In genomic region chr9:42520587-42521084, GRCm38 (mm10) we compare ENCODE assay signal across 8 mouse cellular contexts. TPM values are rescaled to one million over a fixed set of nuclear protein-coding genes. Genes with fewer than 3 reads are reported as not detected.
DNase-seq lines count a peak whose midpoint lies in the region; ATAC-seq lines count a peak whose summit lies in the region.

No protein-coding gene starts in this region.

- peak; percentile 38 for DNase-seq in CD4-positive, CD25-positive, alpha-beta regulatory T cell, adult 2 months (ENCODE audit: low read depth, low spot score)
- DNase-seq in cerebellum, postnatal 14 days = peak; percentile 75
- peak; percentile 27 to 30 for DNase-seq in frontal cortex, postnatal 14 days (ENCODE audit: low spot score in 2 of 2)
- DNase-seq in kidney, adult 18-20 months = peak; percentile 33
- DNase-seq in limb, embryonic 11.5 days (ENCODE audit: low spot score) = peak; percentile 59
- DNase-seq in midbrain, embryonic 14.5 days = peak; percentile 74
- peak; percentile 25 for DNase-seq in testis, postnatal 14 days (ENCODE audit: low spot score)

- WGBS in limb, embryonic 11.5 days = 3% methylated on average over 36 of the region's 36 CpGs
- 3% methylated on average over 36 of the region's 36 CpGs for WGBS in midbrain, embryonic 14.5 days

- no peaks in the 10 kb centered on the region for H3K36me3 ChIP-seq in limb, embryonic 11.5 days (ENCODE audit: control insufficient read depth, insufficient read depth, low read length)
- no peaks in the 10 kb centered on the region for H3K36me3 ChIP-seq in midbrain, embryonic 14.5 days (ENCODE audit: control insufficient read depth, insufficient read depth, low read length)

- no peak overlapping the region for H3K27ac ChIP-seq in limb, embryonic 11.5 days (replicated peaks; ENCODE audit: low read depth, low read length)
- H3K27ac ChIP-seq in midbrain, embryonic 14.5 days (replicated peaks; ENCODE audit: low read depth, low read length) = 0 out of 2 replicates have a peak overlapping the region, but pooled peaks have one; percentile 20

- peak overlapping the region; percentile 42; the same call in 1 of the 2 replicates for H3K9ac ChIP-seq in limb, embryonic 11.5 days (ENCODE audit: low read length)
- peak overlapping the region; percentile 45; the same call in 1 of the 2 replicates for H3K9ac ChIP-seq in midbrain, embryonic 14.5 days (replicated peaks; ENCODE audit: low read length)

- no peaks in the 10 kb centered on the region for H3K9me3 ChIP-seq in limb, embryonic 11.5 days (ENCODE audit: control insufficient read depth, low read length)
- H3K9me3 ChIP-seq in midbrain, embryonic 14.5 days (ENCODE audit: control insufficient read depth, low read length) = no peaks in the 10 kb centered on the region

- peaks cover 9% of the 10 kb centered on the region; the same call in 1 of the 2 replicates for H3K27me3 ChIP-seq in limb, embryonic 11.5 days (ENCODE audit: control insufficient read depth, insufficient read depth, low read length)
- no peaks in the 10 kb centered on the region for H3K27me3 ChIP-seq in midbrain, embryonic 14.5 days (ENCODE audit: control insufficient read depth, insufficient read depth, low read length)

- H3K4me1 ChIP-seq in limb, embryonic 11.5 days (ENCODE audit: control insufficient read depth, insufficient read depth, low read length) = no peaks in the 10 kb centered on the region
- H3K4me1 ChIP-seq in midbrain, embryonic 14.5 days (ENCODE audit: control insufficient read depth, insufficient read depth, low read length) = peaks cover 7% of the 10 kb centered on the region

- peak overlapping the region; percentile 21 for H3K4me3 ChIP-seq in limb, embryonic 11.5 days (ENCODE audit: low read depth, low read length)
- H3K4me3 ChIP-seq in midbrain, embryonic 14.5 days (replicated peaks; ENCODE audit: low read depth, low read length) = peak overlapping the region; percentile 29

- ATAC-seq in CD4-positive, CD25-positive, alpha-beta regulatory T cell, adult 4 months = no peak
- no peak for ATAC-seq in limb, embryonic 11.5 days (ENCODE audit: insufficient number of reproducible peaks, low FRiP score, low TSS enrichment, low read depth)
- ATAC-seq in midbrain, embryonic 14.5 days (ENCODE audit: low FRiP score, low TSS enrichment) = peak; percentile 53; the same call in 1 of the 2 replicates

- H3K4me2 ChIP-seq in limb, embryonic 11.5 days (ENCODE audit: low read depth, severe bottlenecking) = peak overlapping the region; percentile 53
- peak overlapping the region; percentile 64 for H3K4me2 ChIP-seq in midbrain, embryonic 14.5 days (ENCODE audit: low read length)

RNA-seq across cellular contexts. Expression of gene Tbcel, which starts 13.0 kb away (rescaled TPM):
- polyA plus RNA-seq in CD4-positive, CD25-positive, alpha-beta regulatory T cell, adult 4 months (2017; shearing (Covaris generic)) = 1 to 10 TPM; 6.6 to 7.5 TPM
- 4.9 and 5.6 TPM in 2 replicates for polyA plus RNA-seq in limb, embryonic 11.5 days (2014; fragmentation: Nextera tagmentation; extraction: Ambion mirVana)
- 6.6 and 7.2 TPM in 2 replicates for polyA plus RNA-seq in midbrain, embryonic 14.5 days (2014; fragmentation: Nextera tagmentation; extraction: Ambion mirVana)

Comparison
In these comparisons a context has a peak if more than half of its experiments do, and no peak if none do; other contexts are left out.
1. DNase-seq: peak in every context shown above with its lines; median percentile 75 in cerebellum, postnatal 14 days; 74 in midbrain, embryonic 14.5 days; 59 in limb, embryonic 11.5 days; 38 in CD4-positive, CD25-positive, alpha-beta regulatory T cell, adult 2 months; 33 in kidney, adult 18-20 months; 28 in frontal cortex, postnatal 14 days; 25 in testis, postnatal 14 days.